Mouse (Mus musculus) E14TG2a.4 (cell line): ENCODE data around the gene Net1.

ENCODE experiments used
- CTCF ChIP-seq: conservative IDR thresholded peaks from 2 replicates; pipeline ENCODE4 v1.5.1; 2014; ENCODE audit warnings: low read length
- NANOG ChIP-seq: IDR thresholded peaks from 2 replicates; pipeline ENCODE4 v1.6.1; 2014; ENCODE audit warnings: borderline replicate concordance, low read length, mixed read lengths
- POU5F1 ChIP-seq: IDR thresholded peaks from 2 replicates; pipeline ENCODE4 v1.6.1; 2014; ENCODE audit warnings: low read length, borderline replicate concordance

DNA sequence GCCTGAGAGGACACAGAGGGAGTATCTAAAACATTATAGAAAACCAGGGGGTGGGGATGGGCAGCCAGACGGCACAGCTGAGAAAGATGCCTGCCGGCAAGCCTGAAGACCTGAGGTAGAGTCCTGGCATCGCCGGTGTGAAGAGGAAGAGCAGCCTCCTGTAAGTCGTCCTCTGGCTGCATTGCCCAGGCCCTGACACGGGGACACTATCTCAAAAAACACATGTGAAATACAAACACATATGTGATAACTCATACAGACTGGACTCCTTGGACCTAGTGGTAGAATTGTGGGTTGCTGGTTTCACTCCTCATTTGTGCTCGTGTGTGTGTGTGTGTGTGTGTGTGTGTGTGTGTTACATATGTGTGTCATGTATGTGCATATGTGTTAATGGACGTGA lies 56.8 kb downstream of the Net1 start:
- no peak for TF ChIP-seq CTCF
- TF ChIP-seq NANOG: no peak
- no peak for TF ChIP-seq POU5F1
